Mouse (Mus musculus): ENCODE measurements around the gene Rhbdl1. TPM values are rescaled to one million over a fixed set of nuclear protein-coding genes. Genes with fewer than 3 reads are reported as not detected.

Rhbdl1 gene
- 18.4 and 27.7 TPM in 2 replicates for polyA plus RNA-seq (2021; fragmentation: Nextera tagmentation)
- long read RNA-seq, experiment 1, partial matches to known transcripts, result 1 of 3 reads
- long read RNA-seq, experiment 1, other reads (novel, unspliced or antisense), result 1 of 3 reads
- long read RNA-seq, experiment 2, transcript Rhbdl1-201 (8 exons, 1,711 nt), result major isoform, 46 of 92 reads
- long read RNA-seq, experiment 2, partial matches to known transcripts, result 18 of 92 reads
- long read RNA-seq, experiment 2, other reads (novel, unspliced or antisense), result 27 of 92 reads

DNA sequence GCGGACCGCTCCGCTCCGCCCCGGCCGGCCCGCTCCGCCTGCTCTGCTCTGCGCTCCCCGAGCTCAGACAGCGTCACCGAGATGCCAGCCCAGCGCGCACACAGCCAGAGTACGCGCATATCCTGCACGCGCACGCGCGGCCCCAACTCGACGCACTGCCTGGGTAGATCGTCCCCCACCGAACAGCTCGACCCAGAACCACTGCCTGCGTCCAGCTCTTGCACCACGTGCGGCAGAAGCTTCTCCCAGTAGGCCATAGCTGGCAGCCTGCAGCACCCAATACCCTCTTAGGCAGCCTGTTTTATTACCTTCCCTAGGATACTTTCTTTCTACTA lies at the start of gene Rhbdl1:
Rhbdl1 (minus strand) TSS at position 220 of the 335 bp plus-strand sequence.

DNA sequence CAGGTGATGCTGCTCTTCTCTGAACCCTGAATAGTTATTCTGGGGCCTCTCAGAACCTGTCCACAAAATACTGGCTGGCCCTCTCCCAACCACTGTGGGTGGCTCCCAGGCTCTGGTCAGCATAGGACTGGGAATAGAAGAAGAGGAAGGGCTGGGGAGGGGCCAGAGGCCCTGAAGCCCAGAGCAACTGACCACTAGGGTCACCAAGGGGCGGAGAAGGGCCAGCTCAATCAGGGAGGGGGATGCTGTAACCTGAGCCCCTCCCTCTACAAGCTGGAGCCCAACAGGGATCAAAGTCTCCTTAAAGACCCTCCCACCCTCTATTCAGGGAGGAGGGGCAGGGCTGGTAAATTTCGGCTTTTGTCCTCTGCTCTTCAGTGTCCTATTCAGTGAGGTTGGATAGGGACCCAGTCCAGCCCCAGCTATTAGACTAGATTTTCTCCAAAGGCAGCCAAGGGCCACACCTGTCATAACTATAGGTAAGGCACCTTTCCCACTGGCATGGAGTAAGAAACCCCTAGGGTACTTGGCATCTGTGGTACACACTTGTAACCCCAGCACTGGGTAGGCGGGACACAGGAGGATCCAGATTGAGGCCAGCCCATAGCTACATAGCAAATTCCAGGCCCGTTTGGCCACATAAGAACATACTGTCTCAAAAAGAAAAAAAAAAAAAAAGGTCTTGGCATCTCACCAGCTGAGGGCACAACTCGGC lies 43.3 kb upstream of the Rhbdl1 start, which contains the start of gene Wfikkn1:
Wfikkn1 (minus strand) TSS at position 663 of the 715 bp plus-strand sequence.

DNA sequence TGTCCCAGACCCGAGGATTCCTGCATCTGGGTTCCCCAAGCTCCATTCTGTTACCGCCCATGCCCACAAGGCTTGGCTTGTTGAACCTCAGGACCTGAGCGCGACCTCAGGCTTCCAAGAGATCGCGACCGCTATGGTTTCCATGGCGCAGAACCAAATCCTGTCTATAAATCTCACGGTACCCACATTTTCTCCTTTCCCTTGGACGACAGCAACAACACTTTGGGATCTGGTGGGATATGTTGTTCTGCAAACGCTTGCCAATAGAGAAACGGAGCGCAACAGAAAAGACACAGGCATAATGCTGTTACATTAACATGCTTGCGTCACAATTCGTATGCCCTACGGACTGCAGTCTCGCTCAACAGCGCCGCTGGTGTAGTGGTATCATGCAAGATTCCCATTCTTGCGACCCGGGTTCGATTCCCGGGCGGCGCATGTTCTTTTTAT lies 37.7 kb upstream of the Rhbdl1 start, which contains the start of gene Mettl26:
Mettl26 (plus strand) TSS at position 354 of the 450 bp plus-strand sequence.

DNA sequence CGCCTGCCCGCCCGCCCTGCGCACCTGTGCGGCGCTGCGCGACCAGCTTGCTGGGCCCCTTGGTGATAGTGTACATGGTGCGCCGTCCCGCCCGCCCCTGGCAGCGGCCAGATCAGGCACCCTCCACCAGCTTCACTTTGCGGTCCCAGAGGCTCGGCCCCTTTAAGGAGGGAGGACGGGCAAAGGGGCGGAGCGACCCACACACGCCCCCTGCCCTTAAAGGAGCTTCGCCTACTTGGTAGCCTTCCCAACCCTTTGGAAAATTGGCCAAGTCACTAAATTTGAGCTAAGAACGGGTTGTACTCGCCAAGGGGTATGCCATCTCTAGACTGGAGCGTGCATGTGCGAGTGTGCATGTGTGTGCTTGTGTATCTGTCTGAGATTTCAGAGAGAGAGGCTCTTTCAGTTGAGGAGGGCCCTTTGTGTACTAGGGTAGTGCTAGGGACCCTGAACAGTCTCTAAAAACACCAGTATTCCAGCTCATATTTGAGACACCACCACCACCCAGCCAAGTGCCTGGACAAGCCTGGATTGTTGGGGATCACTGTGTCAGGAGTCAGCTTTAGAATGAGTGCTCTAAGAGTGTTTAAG lies 31.6 kb upstream of the Rhbdl1 start, which contains the start of gene Mcrip2:
Mcrip2 (minus strand) TSS at position 164 of the 591 bp plus-strand sequence.

DNA sequence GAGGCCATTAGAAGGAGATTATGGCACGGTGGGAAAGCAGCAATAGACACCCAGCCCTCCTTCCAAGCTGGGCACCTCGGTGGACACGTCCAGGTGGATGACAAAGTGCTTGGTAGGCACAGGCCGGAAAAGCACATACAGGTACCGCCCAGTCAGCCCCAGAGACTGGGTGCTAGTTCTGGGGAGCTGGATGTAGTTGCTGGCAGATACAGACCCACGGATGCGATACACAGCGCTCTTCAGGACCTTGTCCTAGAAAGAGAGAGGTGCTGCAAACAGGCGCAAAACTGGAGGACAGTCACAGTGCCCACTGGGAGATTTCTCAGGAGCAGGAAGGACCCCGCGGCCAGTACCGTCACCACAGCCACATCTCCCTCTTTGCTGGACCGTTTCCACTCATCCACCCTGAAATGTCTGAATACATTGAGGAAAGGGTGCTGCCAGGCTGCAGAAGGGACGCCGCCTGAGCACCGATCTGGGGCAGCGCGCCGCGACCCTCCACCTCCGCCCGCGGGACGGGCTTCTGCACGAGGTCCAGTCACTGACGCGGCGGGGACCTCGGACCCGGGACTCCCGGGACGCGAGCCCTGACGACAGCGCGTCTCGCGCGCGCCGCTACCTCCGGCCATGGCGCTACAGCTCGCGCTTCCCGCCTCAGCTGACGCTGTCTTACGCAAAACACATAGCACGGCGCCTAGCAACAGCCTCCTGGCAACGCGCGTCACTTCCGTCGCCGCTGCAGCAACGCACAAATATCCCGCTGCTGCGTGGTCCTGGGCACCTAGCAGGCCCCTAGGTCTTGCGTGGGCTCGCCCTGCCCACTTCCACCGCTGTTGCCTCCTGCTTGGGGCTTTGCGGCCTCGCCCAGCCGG lies 24.0 kb upstream of the Rhbdl1 start, which contains the start of gene Wdr90:
Wdr90 (minus strand) TSS at position 670 of the 872 bp plus-strand sequence.

DNA sequence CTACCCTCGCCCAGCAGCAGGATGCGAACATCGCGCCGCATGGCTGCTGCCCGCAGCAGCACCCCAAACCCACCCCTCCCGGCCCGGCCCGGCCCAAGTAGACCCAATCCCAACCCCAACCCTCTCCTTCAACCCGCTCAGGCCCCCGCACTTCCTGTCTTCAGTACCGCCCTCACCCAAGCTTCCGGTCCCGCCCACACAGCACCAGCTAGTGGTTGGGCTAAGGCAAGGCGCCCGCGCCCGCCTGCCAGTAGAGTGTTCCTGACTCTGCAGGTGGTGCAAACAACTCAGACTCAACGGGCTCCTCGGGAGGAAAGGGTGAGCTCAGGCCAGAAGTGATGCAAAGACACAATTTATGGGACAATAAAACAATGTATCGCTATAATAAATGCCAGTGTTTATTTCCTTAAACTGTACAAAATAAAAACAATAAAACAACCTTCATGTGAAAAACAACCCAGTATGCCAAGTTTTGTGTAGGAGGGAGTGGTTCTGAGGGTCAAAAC lies 7.4 kb upstream of the Rhbdl1 start, which contains the start of gene Rhot2:
Rhot2 (minus strand) TSS at position 456 of the 506 bp plus-strand sequence.

DNA sequence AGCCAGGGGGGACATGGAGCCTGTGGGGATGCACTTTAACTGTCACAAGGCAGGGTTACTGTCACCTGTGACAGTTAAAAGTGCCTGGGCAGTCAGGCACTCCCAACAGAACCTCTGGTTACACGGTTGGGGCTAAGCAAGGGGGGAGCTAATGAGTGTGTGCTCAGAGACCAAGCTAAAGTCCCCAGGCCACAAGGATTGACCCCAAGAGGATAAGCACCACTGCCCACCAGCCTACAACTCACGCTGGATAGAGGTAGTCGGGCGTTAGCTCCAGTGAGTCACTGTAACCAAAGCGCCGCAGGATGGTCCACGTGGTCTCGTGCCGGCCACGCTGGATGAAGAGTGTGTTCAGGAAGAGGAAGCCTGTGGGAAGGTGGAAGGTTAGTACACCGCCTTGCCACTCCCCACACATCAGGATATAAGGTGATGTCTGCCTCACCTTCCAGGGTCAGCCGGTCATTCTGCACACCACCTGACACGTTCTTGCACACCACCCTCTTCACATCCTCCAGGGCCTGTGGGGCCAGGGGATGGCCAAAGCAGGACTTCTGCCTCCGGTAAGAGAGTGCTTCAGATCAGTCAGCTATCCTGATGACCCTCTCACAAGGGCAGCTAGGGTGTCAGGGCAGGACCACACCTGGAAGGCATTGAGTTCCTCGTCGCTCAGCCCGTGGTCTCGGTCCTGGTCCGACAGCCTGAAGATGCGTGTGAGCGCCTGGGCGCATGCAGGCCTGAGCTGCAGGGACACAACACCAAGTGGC lies 4.2 kb upstream of the Rhbdl1 start, which contains the start of gene Gm20683:
Gm20683 (minus strand) TSS at position 647 of the 764 bp plus-strand sequence.

DNA sequence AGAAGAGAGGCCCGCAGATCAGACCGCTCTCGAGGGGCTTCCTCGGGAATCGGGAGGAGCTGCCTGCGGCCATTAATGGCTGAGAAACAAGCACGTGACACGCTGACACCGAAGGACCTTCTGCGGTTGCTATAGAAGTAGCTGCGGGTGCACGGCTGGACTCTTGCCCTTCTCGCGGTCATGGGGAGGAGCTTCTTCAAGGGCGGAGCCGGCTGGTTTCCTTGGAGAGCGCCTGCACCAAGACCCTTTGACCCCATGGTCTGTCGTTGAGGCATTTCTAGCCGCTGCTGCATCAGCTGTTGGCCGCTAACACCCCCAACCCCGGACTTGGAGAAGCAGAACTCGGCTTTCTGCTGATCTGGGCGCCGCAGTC lies 3.8 kb downstream of the Rhbdl1 start, which contains the start of gene Stub1:
Stub1 (minus strand) TSS at position 114 of the 373 bp plus-strand sequence.

DNA sequence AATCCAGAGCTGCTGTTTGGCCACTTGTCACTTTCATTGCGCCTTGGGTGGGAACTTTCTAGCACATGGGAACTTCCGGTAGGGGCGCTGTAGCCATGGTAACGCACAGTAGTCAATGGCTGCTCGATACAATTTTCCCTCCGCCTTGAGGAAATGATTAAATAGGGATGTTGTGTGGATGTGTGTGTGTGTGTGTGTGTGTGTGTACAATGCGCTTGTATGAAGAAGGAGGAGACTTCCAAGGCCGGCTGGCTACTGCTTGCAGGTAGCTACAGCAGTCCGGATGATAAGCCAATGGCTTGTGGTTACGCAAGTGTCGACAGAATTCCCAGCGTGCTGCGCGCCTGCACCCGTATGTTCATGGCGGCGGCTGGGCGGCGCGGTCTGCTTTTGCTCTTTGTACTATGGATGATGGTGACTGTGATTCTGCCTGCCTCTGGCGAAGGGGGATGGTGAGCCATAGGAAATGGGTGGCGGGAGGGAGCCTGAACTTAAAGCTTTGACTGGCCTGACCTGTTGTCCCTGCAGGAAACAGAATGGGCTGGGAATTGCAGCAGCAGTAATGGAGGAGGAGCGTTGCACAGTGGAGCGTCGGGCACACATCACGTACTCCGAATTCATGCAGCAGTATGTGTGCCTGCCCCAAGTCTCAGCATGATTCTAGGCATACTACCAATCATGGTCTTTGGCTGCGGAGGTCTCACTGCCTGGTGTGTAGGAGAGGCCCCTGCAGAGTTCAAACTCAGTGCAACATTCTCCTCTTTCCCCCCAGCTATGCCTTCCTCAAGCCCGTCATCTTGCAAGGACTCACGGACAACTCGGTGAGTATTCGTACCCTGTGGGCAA lies 8.2 kb downstream of the Rhbdl1 start, which contains the start of gene Jmjd8:
Jmjd8 (plus strand) TSS at position 156 of the 846 bp plus-strand sequence.

DNA sequence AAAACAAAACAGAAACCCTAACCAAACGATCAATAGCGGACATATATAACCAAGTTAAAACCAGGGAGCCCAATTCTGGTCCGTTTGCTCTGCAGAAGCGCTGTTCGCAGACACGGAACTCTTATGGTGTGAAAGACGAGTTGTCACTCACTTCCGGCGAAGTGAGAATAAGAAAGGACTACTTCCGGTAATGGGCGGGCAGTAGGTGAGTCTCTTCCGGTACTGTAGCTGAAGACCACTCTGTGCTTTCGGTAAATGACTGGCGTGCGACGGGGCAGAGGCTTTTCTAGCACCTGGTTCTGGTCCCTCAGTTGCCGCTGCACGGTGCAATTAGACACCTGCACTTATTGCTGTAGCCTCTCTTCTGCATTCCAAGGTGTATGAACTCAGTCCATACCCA lies 13.6 kb downstream of the Rhbdl1 start, which contains the start of gene Wdr24:
Wdr24 (plus strand) TSS at position 176 of the 400 bp plus-strand sequence.

DNA sequence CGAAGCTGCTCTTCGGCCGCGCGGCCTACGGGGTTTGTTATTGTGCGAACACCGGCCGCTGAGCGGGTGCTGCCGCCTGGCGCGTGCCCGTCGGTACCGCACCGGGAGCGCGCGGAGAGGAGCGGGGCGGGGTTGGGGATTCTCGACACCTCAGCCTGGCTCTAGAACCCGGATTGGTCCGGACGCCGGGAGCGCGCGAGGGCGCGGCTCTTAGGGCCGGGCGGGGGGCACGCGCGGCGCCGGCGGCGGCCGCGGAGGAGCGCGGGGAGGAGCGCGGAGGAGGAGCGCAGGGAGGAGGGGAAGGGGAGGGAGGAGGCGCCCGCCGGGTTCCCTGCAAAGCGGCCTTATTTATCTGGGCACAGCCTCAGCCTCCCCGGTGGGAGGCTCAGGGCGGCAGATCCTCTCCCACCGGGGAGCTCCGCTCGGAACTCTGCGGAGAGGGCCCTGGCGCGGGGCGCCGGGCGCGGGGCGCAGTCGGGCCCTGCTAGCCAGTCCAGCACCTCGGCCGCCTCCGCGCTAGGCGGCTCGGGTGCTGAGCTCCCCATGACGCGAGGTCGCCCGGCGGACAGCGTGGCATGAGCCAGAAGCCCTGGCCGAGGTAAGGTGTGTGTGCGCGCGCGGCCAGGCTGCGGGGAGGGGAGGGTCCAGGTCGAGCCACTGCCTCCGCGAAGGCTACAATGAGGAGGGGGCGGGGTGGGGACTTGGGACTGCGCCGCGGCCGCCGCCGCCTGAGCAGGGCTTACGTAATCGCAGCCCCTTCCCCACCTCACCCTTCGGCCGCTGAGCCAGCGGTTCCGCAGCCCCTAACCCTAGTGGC lies 28.1 kb downstream of the Rhbdl1 start, which contains the start of gene Fbxl16:
Fbxl16 (plus strand) TSS at position 297 of the 817 bp plus-strand sequence.

DNA sequence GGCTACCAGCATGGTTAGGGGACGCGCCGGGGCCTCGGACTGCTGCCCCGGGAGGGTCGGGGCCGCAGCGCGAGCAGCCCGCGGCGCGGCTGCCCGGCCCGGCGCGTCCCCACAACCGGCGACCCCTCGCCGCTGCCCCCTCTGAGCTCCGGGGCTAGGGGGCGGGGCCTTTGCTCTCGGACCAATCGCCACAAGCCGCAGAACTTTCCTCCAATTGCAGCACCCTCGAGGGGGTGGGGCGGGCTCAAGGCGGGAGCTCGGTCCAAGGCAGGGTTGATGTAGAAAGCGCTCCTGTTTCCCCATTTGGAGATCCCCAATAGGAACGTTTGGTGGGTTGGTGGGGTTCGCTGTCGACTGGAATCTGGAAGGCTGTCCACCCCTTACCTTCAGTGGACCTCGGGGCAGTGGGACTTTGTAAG lies 40.1 kb downstream of the Rhbdl1 start, which contains the start of gene Metrn:
Metrn (minus strand) TSS at position 186 of the 419 bp plus-strand sequence.

DNA sequence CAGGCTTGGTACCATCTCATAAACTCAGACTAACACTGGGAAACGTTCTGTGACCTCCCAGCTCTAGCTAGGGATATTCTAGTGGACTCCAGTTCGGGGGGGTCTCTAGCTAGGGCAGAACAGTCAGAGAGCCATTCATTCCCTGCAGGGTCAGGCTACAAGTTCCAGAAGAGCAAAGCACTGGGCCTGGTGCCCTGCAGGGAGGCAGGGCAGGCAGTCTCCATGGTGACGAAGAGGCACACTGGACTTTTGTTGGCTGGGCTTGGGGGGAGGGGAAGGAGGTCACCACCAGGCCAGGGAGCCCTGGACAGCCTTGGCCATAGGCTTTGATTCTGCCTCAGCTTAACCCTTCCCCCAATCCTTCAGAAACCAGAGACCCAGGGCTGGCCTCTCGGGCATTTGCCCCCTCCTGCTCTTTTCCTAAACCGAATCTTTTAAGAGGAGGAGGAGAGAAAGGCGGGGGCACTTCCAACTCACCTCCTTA lies 41.4 kb downstream of the Rhbdl1 start, which contains the start of gene AC134908.4:
AC134908.4 (minus strand) TSS at position 51 of the 484 bp plus-strand sequence.

DNA sequence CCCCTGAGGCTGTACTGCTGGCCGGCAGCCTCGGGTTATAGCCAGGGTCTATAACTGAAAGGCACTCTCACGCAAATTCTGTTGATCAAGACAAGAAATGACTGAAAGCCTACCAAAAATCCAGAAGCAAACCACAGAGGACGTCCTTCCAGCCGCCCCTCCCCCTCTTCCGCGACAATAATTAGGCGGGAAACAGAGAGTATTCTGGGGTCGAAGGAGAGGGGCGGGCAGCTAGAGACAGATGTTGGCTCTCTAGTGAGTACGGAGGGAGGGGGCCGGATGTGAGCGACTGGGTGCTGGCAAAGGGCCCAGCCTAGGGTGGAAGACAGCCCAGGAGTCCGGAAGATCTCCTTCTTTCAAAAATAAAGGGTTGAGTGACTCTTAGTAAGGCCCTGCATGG lies 44.5 kb downstream of the Rhbdl1 start, which contains the start of gene Fam173a:
Fam173a (minus strand) TSS at position 287 of the 400 bp plus-strand sequence.

DNA sequence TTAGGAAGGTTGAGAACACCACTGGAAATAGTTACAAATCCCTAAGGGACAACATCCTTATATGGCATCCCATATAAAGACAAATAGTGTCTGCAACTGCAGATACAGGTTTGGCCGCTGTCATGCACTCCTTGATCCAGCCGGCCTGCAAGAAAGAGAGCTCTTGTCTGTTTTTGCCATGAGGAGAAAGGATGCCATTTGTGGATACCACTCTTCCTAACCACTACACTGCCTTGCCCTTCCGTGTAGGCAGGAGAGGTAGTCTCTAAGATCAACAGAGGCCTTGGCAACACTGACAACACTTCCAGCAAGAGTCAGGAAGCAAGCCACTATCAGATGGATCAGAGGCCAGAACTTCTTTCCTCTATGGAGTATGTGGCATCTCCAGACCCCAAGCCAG lies 50.8 kb downstream of the Rhbdl1 start, which contains the start of gene Ccdc78:
Ccdc78 (plus strand) TSS at position 301 of the 400 bp plus-strand sequence.

DNA sequence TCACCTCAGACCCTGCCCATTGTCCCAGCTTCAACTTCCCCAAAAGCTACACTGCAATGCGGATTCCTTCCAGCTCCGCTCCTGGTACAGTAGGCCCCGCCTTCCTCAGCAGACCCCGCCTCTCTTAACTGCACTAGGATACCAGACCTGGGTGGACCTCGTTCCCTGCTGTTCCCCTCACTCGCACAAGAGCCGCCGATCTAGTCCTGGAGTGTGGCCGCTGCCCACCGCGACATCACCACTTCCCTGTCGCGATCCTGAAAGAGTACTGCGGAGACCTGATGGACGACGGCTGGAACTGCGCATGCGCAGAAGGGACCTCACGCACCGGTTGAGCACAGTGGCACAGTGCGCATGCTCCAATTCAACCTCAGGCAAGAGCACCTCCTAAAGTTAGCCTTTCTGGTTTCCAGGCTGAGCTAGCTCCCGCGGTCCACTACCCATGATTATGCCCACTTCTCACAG lies 51.8 kb downstream of the Rhbdl1 start, which contains the start of gene Haghl:
Haghl (minus strand) TSS at position 393 of the 465 bp plus-strand sequence.

